Mouse (Mus musculus): ENCODE measurements around the gene Kbtbd12. TPM values are rescaled to one million over a fixed set of nuclear protein-coding genes. Genes with fewer than 3 reads are reported as not detected.

Kbtbd12 gene
- total RNA-seq (2021), result 10 to 100 TPM; 71.2 to 96.1 TPM
- long read RNA-seq, experiment 1, full-length matches to known transcripts, result 13 of 33 reads
- long read RNA-seq, experiment 1, partial matches to known transcripts, result 12 of 33 reads
- long read RNA-seq, experiment 1, other reads (novel, unspliced or antisense), result 8 of 33 reads
- long read RNA-seq, experiment 2, full-length matches to known transcripts, result 26 of 56 reads
- long read RNA-seq, experiment 2, partial matches to known transcripts, result 7 of 56 reads
- long read RNA-seq, experiment 2, other reads (novel, unspliced or antisense), result 23 of 56 reads

DNA sequence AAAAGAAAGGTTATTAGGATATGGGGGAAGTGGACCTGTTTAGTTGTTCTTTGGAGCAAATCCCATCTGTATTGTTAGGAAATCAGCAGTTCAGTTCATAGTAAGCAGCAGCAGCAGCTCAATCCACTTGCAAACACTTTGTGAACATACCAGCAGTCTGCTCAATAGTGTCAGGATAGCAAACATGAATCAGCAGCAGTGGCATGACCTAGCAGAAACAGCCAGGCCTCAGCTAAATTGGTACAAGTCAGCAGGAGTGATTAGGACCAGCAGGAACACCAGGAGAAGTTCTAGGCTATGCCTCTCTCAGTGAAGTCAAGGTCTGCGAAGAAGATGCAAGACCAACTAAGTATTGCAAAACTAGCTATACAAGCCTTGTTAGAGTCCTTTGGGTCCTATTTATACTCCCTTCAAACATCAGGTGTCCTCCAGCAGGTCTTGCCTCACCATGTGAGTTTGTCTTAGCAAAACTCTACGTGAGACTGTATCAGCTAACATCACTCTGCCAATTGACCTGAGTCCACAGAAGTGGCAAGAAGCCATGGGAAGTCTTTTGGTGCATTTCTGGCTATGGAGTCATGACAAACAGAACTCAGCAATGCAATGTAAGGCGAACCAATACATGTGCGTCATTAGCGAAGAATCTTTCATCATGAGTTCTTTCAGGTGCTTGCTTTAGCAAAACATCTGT lies at the start of gene Kbtbd12:
Gene Kbtbd12 (minus strand): TSS at position 340 of the 691 bp plus-strand sequence.
- intact Hi-C loops (cut with DNase I), result no loop called here
- Histone ChIP-seq H3K4me3 (no peak within 1 kb of the TSS), H3K27ac (no peak within 1 kb of the TSS)
- no peak for TF ChIP-seq CTCF (IDR thresholded peaks at IDR 0.05)
- DNase-seq, result no peak

DNA sequence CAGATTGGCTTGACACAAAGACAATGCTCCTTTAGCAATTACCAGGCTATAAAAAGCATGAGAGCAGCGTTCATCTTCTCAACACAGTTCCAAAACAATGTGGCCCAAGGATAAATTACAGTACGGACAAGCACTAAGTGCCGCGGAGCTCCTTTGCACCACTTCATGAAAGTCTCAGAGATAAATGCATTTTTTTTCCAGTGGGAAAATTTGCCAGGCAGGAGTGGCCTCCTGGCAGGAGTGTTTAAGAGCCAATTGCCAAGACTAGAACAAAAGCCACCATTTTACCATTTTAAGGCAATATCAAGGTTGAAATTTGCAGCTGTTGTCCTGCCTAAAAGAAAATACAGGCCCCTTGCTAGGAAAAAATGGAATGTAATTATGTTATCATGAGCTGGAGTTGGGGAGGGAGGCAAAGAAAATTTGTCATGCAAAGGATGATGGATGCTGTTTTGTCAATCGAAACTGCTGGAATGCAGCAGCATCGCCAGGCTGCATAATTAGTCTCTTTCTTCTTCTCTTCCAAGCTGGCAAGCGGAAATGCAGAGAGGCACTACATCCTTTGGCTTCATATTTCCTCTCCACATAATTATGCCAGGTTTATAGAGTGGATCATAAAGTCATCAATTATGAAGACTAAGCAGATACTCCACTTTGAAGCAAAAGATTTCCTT lies 45.8 kb upstream of the Kbtbd12 start:
- H3K4me3 ChIP-seq, result no peak overlapping the region
- TF ChIP-seq CTCF (IDR thresholded peaks at IDR 0.05), result no peak
- intact Hi-C loops (cut with DNase I), result no loop called here
- DNase-seq, result no peak
- no peak overlapping the region for H3K27ac ChIP-seq

- DNase-seq, result no peak
- intact Hi-C loops (cut with DNase I), result no loop called here
- H3K27ac ChIP-seq, result no peak overlapping the region
- no peak overlapping the region for H3K4me3 ChIP-seq
- TF ChIP-seq CTCF (IDR thresholded peaks at IDR 0.05), result no peak
Measured at GRCm38 (mm10) chr6:88681026-88681425, 43.3 kb upstream of the Kbtbd12 start.

DNA sequence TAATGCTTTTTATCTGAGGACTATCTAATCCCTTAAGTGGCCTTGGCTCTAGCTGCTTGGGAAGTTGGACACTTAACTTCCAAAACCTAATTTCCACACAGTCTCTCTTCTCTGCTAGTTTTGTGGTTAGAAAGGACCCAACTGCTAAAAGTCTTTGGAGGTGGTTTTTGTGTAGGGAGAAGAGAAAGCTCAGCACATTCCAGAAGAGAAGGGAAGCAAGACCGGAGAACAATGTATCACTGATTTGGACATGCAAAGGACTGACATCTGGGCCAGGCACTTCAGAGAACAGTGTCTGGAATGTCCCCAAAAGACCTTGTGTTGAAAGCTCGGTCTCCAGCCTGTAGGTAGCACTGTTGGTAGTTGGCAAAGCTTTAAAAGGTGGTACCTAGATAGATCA lies 40.0 kb upstream of the Kbtbd12 start:
- intact Hi-C loops (cut with DNase I), result no loop called here
- no peak for TF ChIP-seq CTCF (IDR thresholded peaks at IDR 0.05)

GRCm38 (mm10) chr6:88676753-88677736 lies 39.3 kb upstream of the Kbtbd12 start:
- H3K27ac ChIP-seq, result no peak overlapping the region
- TF ChIP-seq CTCF (IDR thresholded peaks at IDR 0.05), result no peak
- no peak overlapping the region for H3K4me3 ChIP-seq
- intact Hi-C loops (cut with DNase I), result no loop called here
- DNase-seq, result no peak

More for the DNA sequence above, 40.0 kb upstream of the Kbtbd12 start:
- no peak overlapping the region for H3K27ac ChIP-seq
- DNase-seq, result no peak
- H3K4me3 ChIP-seq, result no peak overlapping the region

DNA sequence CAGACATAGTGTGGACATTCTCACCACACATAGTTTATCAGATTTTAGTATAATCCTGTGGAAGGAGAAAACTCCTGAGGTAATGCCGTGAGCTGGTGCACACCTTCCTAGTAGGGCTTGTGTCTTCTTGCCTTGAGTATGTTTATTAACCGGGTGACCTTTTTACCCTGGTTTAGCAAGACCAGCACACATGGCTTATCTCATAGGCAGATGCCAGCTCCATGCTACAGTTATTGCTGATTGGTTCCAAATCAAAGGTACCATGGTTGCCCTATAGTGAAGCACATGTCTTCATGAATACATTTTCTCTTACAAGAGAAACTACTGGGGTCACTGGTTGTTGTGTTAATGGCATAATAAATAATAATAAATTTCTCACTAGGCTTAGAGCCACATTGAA lies 38.1 kb upstream of the Kbtbd12 start:
- Histone ChIP-seq H3K4me3 (no peak overlapping the region), H3K27ac (no peak overlapping the region)
- TF ChIP-seq CTCF (IDR thresholded peaks at IDR 0.05), result no peak
- intact Hi-C loops (cut with DNase I), result no loop called here
- DNase-seq, result no peak

DNA sequence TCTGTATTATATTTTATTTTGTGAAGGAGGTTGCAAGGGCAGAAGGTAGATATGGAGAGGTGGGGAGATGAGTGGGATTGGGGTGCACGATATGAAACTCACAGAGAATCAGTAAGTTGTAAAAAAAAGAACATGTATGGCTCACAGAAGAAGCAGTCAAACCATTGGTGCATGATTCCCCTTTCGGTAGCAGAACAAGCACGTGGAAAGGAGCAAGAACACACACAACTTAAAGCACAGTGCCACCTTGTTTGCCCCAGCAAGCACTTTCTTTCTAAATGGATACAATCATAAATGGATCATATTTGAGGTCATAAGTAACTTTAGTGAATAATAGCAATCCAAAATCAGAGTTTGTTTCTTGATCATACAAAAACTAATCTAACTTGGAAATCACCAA lies 24.5 kb upstream of the Kbtbd12 start:
- TF ChIP-seq CTCF (IDR thresholded peaks at IDR 0.05), result no peak
- no peak overlapping the region for H3K4me3 ChIP-seq
- DNase-seq, result no peak
- intact Hi-C loops (cut with DNase I), result no loop called here
- no peak overlapping the region for H3K27ac ChIP-seq

GRCm38 (mm10) chr6:88661696-88662095 lies 23.9 kb upstream of the Kbtbd12 start:
- H3K27ac ChIP-seq, result no peak overlapping the region
- intact Hi-C loops (cut with DNase I), result no loop called here
- no peak overlapping the region for H3K4me3 ChIP-seq
- no peak for DNase-seq
- no peak for TF ChIP-seq CTCF (IDR thresholded peaks at IDR 0.05)

- intact Hi-C loops (cut with DNase I), result no loop called here
- TF ChIP-seq CTCF (IDR thresholded peaks at IDR 0.05), result no peak
- H3K27ac ChIP-seq, result no peak overlapping the region
- H3K4me3 ChIP-seq, result no peak overlapping the region
- DNase-seq, result no peak
Measured at GRCm38 (mm10) chr6:88647564-88648295, 10.0 kb upstream of the Kbtbd12 start.

DNA sequence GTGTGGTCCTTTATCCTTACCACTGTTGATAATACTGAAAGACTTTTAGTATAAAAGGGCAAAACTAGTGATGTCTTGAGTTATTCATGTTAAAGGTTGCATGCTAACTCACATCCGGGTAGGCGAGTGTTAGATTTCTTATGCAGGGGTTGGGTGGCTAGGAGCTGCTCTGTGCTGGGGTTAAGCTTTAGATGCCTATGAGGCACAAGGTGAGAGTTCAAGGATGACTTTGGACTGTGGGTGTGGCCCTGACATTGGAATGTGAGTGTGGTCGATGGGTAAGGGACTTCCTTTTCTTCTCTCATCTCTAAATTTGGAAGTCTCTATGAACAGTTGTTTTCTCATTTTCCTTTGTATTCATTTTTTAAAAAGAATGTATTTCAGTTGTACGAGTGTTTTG lies 7.0 kb upstream of the Kbtbd12 start:
- Histone ChIP-seq H3K4me3 (no peak overlapping the region), H3K27ac (no peak overlapping the region)
- TF ChIP-seq CTCF (IDR thresholded peaks at IDR 0.05), result no peak
- no peak for DNase-seq
- intact Hi-C loops (cut with DNase I), result no loop called here

DNA sequence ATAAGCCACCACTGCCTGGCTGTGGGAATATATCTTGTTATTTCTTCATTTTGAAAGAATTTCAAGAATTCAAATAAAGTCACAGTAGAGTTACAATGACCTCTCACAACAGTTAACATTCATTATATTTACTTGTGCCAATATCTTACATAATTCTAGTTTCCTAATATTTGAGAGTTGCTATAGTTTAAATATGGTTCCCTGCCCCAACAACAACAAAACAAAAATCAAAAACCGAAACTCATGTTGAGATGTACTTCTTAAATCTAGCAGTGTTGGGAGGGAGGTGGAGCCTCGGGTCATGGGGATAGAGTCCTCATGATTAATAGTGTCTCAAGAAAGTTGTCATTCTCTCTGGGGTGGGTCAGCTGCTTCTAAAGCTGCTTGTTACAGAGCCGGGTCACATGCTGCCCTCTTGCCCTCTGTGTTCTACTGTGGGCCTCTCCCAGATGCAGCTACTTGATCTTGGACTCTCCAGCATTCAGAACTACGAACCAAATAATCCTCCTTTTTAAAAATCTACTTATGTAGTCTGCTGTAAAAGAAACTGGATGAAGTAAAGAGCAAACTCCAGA lies 3.7 kb upstream of the Kbtbd12 start:
- intact Hi-C loops (cut with DNase I), result no loop called here
- Histone ChIP-seq H3K27ac (no peak overlapping the region), H3K4me3 (no peak overlapping the region)
- DNase-seq, result no peak
- no peak for TF ChIP-seq CTCF (IDR thresholded peaks at IDR 0.05)

Data from gastrocnemius, adult 2 months (tissue).